Mouse (Mus musculus): ENCODE data around the gene Gpr132.

Gene Gpr132

DNA sequence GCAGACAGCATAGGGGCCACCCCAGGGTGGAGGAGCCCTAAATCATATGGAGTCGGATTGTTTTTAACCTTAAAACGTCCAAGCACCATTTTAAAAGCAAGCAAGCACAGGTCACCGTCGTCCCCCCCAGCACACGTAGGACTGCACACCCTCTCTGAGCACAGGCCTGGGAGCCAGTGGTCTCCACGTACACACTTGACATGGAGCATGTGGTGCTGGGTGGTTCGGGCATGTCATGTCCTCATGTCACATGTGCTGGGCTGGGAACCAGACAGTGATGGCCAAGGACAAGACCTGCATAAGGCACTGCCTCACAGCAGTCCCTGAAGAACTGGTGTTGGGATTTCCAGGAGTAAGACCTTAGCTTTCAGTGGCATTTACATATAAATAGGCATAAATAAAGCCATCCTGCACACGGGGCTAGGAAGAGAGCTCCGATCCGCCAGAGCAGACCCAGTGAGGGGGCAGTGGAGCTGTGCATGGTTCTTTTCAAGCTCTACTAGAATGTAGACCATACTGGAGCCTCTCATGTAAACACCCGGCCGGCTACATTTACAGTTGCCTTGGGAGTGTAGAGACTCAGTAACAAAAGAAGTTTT lies 47.5 kb downstream of the Gpr132 start:
- CTCF ChIA-PET, result interaction anchor here (0.6 to 2.1 kb wide), 12 partner anchors 9 to 365 kb away, joined by 3 to 8 read pairs (median 5); partner anchors contain the start of genes Clba1 (in 2 of the 4), Cdca4 (in 1 of the 4) and Tmem121 (in 1 of the 4)
- POLR2A ChIA-PET, result interaction anchor here (0.5 to 31.6 kb wide), 33 partner anchors 7 to 369 kb away, joined by 3 to 488 read pairs (median 4); partner anchors contain the start of genes Cdca4 (in 4 of the 4), Clba1 (in 4 of the 4), Ahnak2 (in 2 of the 4) and Cep170b (in 2 of the 4)

DNA sequence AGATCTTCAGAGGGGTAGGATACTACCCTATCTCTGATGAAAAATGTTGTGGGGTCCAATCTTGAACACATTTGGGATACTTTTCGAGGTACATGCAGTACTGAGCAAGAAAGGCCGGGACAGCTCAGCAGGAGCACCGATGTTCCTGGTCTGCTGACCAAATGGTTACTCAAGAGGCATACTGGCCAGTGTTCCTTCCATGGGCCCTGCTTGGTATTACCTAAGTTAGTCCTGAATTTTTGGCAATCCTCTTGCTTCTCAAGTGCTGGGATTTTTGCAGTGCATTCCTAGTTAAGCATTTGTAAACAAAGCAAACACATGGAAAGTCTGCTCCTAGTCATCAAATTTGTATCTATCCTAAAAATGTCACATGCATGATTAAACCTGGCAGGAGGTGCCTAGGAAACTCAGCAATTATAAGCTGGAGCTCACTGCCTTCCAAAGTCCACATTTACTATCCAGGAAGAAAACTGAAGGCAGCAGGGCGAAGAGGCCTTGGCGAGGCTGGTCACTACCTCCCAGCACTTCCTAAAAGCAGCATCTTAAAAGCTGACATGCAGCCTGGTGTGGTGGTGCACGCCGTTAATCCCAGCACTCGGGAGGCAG lies 48.9 kb downstream of the Gpr132 start:
- CTCF ChIA-PET, result interaction anchor here in 2 of 4 experiments (1.2 to 2.1 kb wide), 3 partner anchors 10 to 267 kb away, joined by 3 to 7 read pairs (median 3); partner anchors contain the start of gene Cdca4 (in 1 of the 2)
- POLR2A ChIA-PET, result interaction anchor here in 2 of 4 experiments (0.9 to 31.6 kb wide), 7 partner anchors 8 to 79 kb away, joined by 3 to 488 read pairs (median 60); partner anchors contain the start of genes Cdca4 (in 2 of the 2), Clba1 (in 2 of the 2) and Ahnak2 (in 1 of the 2)

DNA sequence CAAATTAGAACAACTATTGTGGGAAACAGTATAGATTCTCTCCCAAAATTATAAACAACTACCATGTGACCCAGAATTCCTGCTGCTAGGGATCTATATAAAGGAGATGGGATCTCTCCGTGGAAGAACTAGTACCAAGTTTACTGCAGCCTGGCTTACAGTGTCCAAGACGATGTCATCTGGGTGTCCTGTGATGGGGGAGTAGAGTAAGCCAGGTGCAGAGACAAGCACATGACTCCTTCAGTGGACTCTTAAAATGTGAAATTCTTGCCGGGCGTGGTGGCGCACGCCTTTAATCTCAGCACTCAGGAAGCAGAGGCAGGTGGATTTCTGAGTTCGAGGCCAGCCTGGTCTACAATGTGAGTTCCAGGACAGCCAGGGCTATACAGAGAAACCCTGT lies 51.2 kb downstream of the Gpr132 start:
- POLR2A ChIA-PET, result interaction anchor here in 3 of 4 experiments (0.5 to 31.6 kb wide), 4 partner anchors 8 to 94 kb away, joined by 5 to 488 read pairs (median 72); partner anchors contain the start of genes Cdca4 (in 2 of the 3) and Ahnak2 (in 1 of the 3)
- CTCF ChIA-PET, result interaction anchor here in 3 of 4 experiments (0.5 to 1.5 kb wide), 8 partner anchors 8 to 211 kb away, joined by 3 to 4 read pairs (median 3); partner anchors contain the start of genes Ahnak2 (in 1 of the 3), Cdca4 (in 1 of the 3) and Clba1 (in 1 of the 3)

DNA sequence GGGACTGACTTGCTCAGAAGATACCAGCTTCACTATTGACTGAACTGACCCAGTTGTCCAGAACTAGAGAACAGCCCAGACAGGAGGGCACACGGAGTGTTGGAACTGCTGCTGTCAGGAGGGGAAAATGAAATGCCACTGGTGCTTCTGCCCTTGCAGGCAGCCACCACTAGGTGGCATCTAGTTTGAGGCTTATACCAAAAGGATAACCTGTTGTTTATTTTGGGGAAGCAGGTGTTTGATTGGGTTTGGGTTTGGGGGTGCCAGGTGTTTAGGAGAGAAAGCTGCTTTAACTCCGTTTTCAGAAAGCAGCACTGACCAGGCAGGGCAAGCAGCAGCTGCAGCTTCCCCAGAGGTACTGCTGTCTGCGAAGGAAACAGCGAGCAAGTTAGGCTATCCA lies 51.7 kb downstream of the Gpr132 start:
- CTCF ChIA-PET, result interaction anchor here in 2 of 4 experiments (0.5 to 1.2 kb wide), 5 partner anchors 10 to 210 kb away, joined by 3 read pairs; no protein-coding TSS in a partner anchor

DNA sequence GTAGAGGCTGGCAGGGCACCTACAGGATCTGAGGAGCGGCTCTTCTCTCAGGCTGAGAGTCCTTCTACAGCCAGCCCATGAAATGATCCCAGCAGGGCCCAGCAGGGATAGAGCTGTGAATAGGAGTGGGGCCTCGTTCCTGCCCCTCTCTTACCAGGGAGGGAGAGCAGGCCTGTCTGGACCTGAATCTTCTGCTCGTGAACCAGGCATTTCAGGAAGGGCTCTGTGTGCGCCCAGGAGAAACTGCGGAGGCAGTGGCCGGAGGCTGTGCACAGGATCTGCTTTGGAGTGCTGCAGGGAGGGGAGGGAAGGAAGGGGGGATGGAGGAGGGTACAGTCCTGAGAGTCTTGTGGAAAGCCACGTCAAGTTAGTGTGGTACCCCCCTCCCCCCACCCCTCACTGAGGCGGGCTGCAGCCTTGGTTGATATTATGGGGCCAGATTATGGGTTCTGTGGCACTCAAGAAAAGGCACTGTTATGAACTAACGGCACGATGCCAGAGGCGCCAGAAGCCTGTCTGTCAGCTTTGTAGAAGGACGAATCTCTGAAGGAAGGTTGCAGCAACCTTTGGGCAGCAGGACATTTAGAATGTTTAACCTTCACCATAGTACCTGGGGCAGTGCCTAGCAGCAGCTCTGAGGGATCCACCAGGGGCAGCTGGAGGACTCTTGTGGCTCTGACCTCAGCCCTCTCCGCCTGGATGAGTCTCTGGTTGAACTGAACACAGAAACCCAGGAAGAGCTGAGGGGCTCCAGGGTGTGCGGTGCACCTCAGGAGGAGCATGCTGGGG lies 53.2 kb downstream of the Gpr132 start:
- ChIA-PET CTCF (interaction anchor here in 1 of 4 experiments (1.3 to 1.5 kb wide), 2 partner anchors 13 to 26 kb away, joined by 3 to 4 read pairs; partner anchors contain the start of gene Ahnak2), POLR2A (interaction anchor here in 3 of 4 experiments (0.6 to 31.6 kb wide), 7 partner anchors 10 to 94 kb away, joined by 3 to 488 read pairs (median 5); partner anchors contain the start of genes Cdca4 (in 2 of the 3) and Cep170b (in 1 of the 3))

More for the DNA sequence above, 51.7 kb downstream of the Gpr132 start:
- POLR2A ChIA-PET, result interaction anchor here in 3 of 4 experiments (0.5 to 31.6 kb wide), 6 partner anchors 8 to 93 kb away, joined by 3 to 488 read pairs (median 6); partner anchors contain the start of genes Cdca4 (in 2 of the 3) and Ahnak2 (in 1 of the 3)

DNA sequence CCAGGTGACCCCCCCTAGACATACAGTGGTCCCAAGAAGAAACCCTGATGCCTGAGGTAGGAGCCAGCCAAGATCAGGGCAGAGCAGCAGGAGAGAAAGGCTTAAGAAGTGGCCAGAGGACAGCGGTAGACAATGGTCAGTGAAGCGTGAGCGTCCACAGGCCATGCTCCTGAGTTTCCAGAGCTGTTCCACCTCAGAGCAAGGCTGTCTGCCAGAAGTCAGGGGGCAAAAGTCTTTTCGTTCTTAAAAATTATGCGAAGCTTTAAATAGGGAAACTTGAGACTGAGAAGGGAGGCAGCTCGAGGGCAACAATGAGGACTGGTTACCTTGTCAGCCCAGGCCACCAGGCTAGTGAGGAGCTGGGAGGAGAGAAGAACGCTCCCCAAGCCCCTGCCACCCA lies 54.7 kb downstream of the Gpr132 start:
- CTCF ChIA-PET, result interaction anchor here in 1 of 4 experiments (1.5 kb wide), 1 partner anchor 11 kb away, joined by 3 read pairs; the partner anchor contains the start of gene Ahnak2
- POLR2A ChIA-PET, result interaction anchor here in 2 of 4 experiments (0.8 to 31.6 kb wide), 7 partner anchors 9 to 38 kb away, joined by 3 to 488 read pairs (median 5); partner anchors contain the start of gene Cdca4 (in 2 of the 2)

DNA sequence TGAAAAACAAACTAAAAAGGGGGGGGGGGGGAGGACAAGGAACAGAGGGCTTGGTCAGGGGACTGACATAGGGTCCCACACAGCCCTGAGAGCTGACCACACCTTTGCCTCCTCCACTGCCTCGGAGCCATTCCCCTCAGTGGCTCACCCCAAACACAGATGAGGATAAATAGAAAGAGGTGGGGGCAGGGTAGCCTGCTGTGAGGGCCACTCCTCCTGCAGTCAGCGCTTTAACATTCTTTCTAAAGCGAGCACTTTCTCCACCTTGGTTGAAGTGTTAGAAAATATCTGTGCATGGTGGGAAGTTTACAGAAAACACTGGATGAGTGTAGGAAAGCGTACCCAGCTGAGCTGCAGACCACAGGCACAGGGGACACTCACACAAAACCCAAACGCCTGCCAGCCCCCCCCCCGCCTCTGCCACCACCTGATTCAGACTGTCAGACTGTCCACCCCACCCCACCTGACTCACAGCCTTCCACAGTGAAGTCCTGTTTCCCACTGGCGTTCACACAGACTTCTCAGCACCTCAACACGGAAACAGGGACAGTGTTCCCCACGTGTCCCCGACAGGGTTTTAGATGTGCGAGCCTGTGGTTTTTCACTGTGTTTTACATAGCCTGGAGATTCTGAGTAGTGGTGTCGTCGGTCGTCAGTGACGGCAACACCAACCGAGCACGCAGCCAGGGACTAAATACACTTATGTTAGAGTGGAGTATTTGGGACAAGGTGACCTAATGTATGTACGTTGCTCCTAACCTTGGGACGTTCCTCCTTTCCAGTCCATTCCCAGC lies 57.7 kb downstream of the Gpr132 start:
- ChIA-PET POLR2A (interaction anchor here in 3 of 4 experiments (0.6 to 31.6 kb wide), 11 partner anchors 8 to 1094 kb away, joined by 3 to 488 read pairs (median 7); partner anchors contain the start of genes Cdca4 (in 2 of the 3) and Ahnak2 (in 1 of the 3)), CTCF (interaction anchor here in 3 of 4 experiments (0.6 to 2.3 kb wide), 4 partner anchors 31 to 192 kb away, joined by 3 to 7 read pairs (median 4); no protein-coding TSS in a partner anchor)

DNA sequence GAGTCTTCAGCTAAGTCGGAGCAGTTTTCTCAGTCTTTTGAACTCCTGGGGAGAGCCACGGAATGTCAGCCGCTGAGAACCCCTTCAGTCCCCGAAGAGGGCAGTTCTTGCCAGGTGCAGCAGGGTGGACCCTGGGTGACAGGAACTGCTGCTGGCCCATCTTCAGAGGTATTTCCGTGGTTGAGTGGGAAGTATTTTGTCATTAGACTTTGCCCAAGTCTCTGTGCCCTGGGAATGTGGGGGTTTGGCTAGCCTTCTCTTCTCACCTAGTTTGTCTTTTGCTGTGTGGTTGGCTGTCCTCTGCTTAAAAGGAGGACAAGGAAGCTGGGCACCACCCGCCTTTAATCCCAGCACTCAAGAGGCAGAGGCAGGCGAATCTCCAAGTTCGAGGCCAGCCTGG lies 58.4 kb downstream of the Gpr132 start:
- ChIA-PET CTCF (interaction anchor here (0.5 to 2.5 kb wide), 17 partner anchors 9 to 415 kb away, joined by 3 to 18 read pairs (median 5); partner anchors contain the start of genes Brf1 (in 1 of the 4) and Cdca4 (in 1 of the 4)), POLR2A (interaction anchor here (0.7 to 31.6 kb wide), 16 partner anchors 9 to 1082 kb away, joined by 3 to 488 read pairs (median 6); partner anchors contain the start of genes Cdca4 (in 2 of the 4) and Tex22 (in 1 of the 4))

DNA sequence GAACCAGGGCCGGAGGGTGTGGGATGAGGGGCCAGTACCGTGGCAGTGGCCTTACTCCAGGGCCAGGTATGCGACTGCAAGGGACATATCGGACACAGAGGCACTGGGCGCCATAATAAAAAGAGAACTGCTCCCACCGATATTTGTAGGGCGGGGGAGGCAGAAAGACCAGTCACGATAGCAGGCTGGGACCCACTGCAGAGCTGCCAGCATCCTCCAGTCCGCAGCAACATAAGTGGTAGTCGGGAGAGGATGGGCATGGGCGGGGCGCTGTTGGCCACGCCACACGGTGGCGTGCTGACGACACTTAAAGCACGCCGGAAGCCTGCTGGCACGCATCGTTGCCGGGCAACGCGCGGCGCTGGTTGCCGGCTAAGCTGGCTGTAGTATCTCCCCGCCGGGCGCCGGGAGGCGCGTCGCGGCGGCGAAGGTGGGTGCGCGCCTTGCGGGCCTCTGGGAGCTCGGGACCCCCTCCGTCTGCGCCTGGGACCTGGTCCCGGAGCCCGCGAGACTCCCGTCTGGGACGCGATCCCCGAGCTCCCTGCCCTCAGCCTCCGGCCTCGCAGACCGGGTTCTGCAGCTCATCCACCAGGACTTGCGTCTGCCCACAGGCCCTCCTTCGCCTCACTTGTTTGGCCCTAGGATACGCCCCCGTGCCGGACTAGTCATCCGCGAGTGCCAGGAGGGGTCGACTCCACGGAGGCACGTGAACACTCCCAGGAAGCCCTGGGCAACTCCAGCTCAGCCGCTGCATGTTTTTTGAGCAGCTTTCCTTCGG lies 59.3 kb downstream of the Gpr132 start, which contains the start of gene Clba1:
Gene Clba1 (plus strand): TSS at position 351 of the 778 bp plus-strand sequence.
- POLR2A ChIA-PET, result interaction anchor here (0.5 to 31.6 kb wide), 30 partner anchors 9 to 299 kb away, joined by 3 to 488 read pairs (median 4); partner anchors contain the start of genes Cdca4 (in 3 of the 4), Brf1 (in 1 of the 4), Btbd6 (in 1 of the 4) and Nudt14 (in 1 of the 4)

DNA sequence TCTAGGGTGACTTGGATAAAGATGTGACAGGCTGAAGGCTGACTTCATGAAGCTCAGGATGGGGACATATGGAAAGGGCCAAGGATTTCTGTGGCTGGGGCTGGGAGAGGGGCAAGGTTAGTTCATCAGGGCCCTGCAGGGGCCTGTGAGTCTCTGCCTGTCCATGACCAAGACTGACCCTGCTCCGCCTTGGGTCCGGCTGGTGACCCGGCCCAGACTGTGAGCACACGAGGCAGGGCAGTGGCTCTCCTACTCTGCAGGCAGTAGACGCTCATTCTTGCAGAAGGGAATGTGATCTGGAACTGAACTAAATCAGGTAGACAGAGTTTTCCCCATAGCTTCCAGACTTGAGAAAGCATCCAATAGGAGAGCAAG lies 59.8 kb downstream of the Gpr132 start:
- CTCF ChIA-PET, result interaction anchor here (0.7 to 2.5 kb wide), 15 partner anchors 8 to 101 kb away, joined by 3 to 18 read pairs (median 6); partner anchors contain the start of gene Cdca4 (in 1 of the 4)
- POLR2A ChIA-PET, result interaction anchor here (0.8 to 31.6 kb wide), 18 partner anchors 9 to 265 kb away, joined by 3 to 488 read pairs (median 6); partner anchors contain the start of genes Cdca4 (in 3 of the 4), Btbd6 (in 1 of the 4) and Tex22 (in 1 of the 4)

More for the DNA sequence above, 59.3 kb downstream of the Gpr132 start, which contains the start of gene Clba1:
- CTCF ChIA-PET, result interaction anchor here (0.5 to 2.5 kb wide), 28 partner anchors 8 to 412 kb away, joined by 3 to 18 read pairs (median 4); partner anchors contain the start of genes Brf1 (in 1 of the 4) and Cdca4 (in 1 of the 4)

DNA sequence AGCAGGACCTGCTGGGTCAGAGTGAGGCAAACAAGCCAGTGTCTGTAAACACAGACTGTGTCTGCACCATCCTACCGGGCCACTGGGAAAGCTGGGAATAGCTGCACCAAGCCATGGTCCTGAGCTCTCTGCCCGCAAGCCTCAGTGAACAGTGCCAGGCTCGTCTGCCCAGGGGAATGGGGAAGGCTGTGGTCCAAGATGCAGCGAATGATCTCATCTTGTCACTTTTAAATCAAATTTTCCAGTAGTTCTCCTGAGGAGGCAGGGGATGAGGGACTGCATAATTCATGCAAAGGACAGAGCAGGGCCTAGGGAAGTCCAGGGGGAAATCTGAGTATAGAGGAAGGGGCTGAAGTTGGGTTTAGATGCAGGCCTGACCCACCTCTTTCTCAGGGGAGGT lies 60.2 kb downstream of the Gpr132 start:
- POLR2A ChIA-PET, result interaction anchor here (0.8 to 31.6 kb wide), 11 partner anchors 8 to 266 kb away, joined by 3 to 488 read pairs (median 9); partner anchors contain the start of genes Cdca4 (in 2 of the 4) and Tex22 (in 1 of the 4)
- CTCF ChIA-PET, result interaction anchor here in 2 of 4 experiments (0.7 to 2.5 kb wide), 9 partner anchors 8 to 101 kb away, joined by 3 to 18 read pairs (median 6); partner anchors contain the start of gene Cdca4 (in 1 of the 2)

DNA sequence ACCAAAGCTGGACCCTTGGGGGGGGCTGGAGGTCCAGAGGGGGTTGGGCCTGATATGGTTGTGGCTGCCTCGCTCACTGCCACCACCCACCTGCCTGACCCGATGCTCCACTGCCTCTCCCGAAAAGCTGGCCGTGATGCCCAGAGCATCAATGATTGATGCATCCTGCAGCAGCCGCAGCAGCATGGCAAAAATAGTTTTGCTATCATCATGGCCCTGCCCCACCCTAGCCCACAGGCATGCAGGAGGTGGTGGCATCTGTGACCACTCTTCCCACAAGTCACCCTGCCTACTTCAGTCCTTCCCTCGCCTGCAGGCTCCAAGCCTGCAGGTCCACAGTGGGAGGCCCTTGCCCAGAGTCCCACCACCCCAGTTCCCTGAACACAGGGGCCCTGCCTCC lies 62.0 kb downstream of the Gpr132 start:
- CTCF ChIA-PET, result interaction anchor here in 3 of 4 experiments (0.5 to 0.9 kb wide), 4 partner anchors 10 to 216 kb away, joined by 3 to 4 read pairs (median 4); partner anchors contain the start of gene Akt1 (in 1 of the 3)
- POLR2A ChIA-PET, result interaction anchor here in 2 of 4 experiments (7.5 to 31.6 kb wide), 3 partner anchors 11 to 22 kb away, joined by 84 to 488 read pairs (median 138); partner anchors contain the start of gene Cdca4 (in 2 of the 2)

DNA sequence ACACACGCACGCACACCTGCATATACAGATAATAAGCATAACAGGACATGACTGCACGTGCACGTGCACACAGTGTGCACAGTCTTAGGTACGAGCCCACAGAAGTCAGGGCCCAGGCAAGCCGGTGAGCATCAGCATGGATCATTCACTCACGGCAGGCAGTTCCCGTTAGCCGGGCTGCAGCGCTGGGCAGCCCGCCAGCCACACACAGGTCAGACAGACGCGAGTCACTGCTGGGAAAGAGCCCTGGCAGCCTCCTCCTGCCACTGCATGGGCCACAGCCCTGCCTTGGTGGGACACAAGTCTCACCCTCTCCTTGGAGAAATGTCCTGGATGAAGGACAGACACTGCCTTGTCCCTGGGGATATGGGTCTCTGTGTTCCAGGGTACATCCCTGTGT lies 64.0 kb downstream of the Gpr132 start:
- ChIA-PET CTCF (no interaction called here), POLR2A (interaction anchor here in 1 of 4 experiments (0.9 to 31.6 kb wide), 5 partner anchors 9 to 24 kb away, joined by 4 to 488 read pairs (median 7); partner anchors contain the start of gene Cdca4)

DNA sequence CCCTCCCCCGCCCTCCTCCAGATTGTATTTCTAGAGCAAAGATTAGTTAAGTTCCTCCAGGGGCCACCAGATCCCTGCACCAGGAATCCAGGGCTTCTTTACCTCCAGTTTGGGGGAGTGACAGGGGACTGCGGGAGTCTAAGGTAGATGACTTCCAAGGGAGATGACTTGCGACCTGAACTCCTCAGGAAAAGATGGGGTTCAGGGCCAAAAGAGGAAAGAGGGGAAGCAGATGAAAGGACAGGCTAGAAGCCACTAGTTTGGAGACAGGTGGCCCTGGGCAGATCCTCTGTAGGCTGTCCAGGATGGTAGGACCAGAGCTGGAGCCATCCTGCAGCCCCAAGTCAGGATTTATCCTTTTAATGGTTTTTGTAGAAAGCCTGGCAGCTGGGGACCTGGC lies 65.1 kb downstream of the Gpr132 start:
- CTCF ChIA-PET, result interaction anchor here in 2 of 4 experiments (1.1 to 1.6 kb wide), 3 partner anchors 11 to 38 kb away, joined by 3 read pairs; no protein-coding TSS in a partner anchor

More for the DNA sequence above, 65.1 kb downstream of the Gpr132 start:
- POLR2A ChIA-PET, result interaction anchor here in 3 of 4 experiments (0.8 to 31.6 kb wide), 9 partner anchors 8 to 26 kb away, joined by 3 to 488 read pairs (median 6); partner anchors contain the start of gene Cdca4 (in 2 of the 3)

All from embryonic stem cell, embryonic (primary cell).